ENCODE assay signal across 9 mouse cellular contexts in the genomic region with DNA sequence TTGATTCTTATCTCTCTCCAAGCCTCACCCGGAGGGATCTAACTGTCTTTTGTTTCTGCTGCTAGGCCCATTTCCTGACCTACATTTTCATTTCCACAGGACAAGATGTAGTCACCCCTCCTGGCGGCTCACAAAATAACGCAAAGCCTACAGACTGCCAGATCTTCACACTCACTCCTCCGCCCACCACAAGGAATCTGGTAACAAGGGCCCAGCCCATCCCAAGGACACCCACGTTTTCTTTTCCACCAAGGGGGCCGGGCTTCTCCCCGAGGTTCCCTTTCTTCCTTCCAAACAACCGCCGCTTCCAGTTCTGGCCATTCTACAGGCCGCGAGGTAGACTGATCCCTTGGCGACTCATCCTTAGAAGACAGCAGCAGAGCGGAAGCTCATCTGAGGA. TPM values are rescaled to one million over a fixed set of nuclear protein-coding genes. Genes with fewer than 3 reads are reported as not detected.
A peak's percentile ranks its signal among the peaks of the same experiment; 100 is the strongest.
DNase-seq lines count a peak whose midpoint lies in the region.
"Had no signal": no experiment of that assay in that cellular context is flagged by ENCODE, and none has a peak within 500 bp of the region (broad histone marks: within the 10 kb centered on the region; RNA-seq: fewer than 3 reads in every experiment).

No protein-coding gene starts in this region.

- intact Hi-C loops in left cerebral cortex, postnatal 4 days (cut with DNase I), result no loop called here

- DNase-seq in left cerebral cortex, adult 11 months (ENCODE audit: low spot score), result peak; percentile 36
- DNase-seq in left cerebral cortex, postnatal 4 days, result no peak
- peak; percentile 21 for DNase-seq in adrenal gland, postnatal 10 days
- DNase-seq in layer of hippocampus, adult 8-10 months (ENCODE audit: low spot score in 2 of 2), result peak; percentile 15 to 24
- DNase-seq in right cerebral cortex, postnatal 36 days (ENCODE audit: low spot score in 2 of 2), result peak; percentile 34 to 63
- DNase-seq in spleen, postnatal 10 days (ENCODE audit: low spot score in 2 of 2), result no peak
- no peak for DNase-seq in spleen, postnatal 36 days (ENCODE audit: low spot score in 2 of 2)
- DNase-seq: liver, postnatal 0 days had no signal

RNA-seq across cellular contexts. Expression of gene Odaph, which starts 7.3 kb away (rescaled TPM):
- total RNA-seq in left cerebral cortex, postnatal 4 days (2021), result not detected
- not detected for total RNA-seq in adrenal gland, postnatal 10 days (2021)
- not detected for total RNA-seq in layer of hippocampus, adult 8-10 months (2022)
- total RNA-seq: gastrocnemius, postnatal 36 days had no signal

RNA-seq across cellular contexts. Expression of gene Rchy1, which starts 31.7 kb away (rescaled TPM):
- 10 to 100 TPM; 43.8 to 47.8 TPM for total RNA-seq in left cerebral cortex, postnatal 4 days (2021)
- 10 to 100 TPM; 50.8 to 51.7 TPM for total RNA-seq in adrenal gland, postnatal 10 days (2021)
- 10 to 100 TPM; 46.5 to 60.7 (median 53.1) TPM for total RNA-seq in layer of hippocampus, adult 8-10 months (2022)

RNA-seq across cellular contexts. Expression of gene Cdkl2, which starts 49.1 kb away (rescaled TPM):
- total RNA-seq in left cerebral cortex, postnatal 4 days (2021), result 10 to 100 TPM; 68.8 to 75.4 TPM
- 1 to 10 TPM; 5.4 to 6.0 TPM for total RNA-seq in adrenal gland, postnatal 10 days (2021)
- total RNA-seq in layer of hippocampus, adult 8-10 months (2022), result 10 to 100 TPM; 34.6 to 46.6 (median 37.1) TPM

Comparison
In these comparisons a context has a peak if more than half of its experiments do, and no peak if none do; other contexts are left out.
1. DNase-seq: peak in left cerebral cortex, adult 11 months (single experiment), adrenal gland, postnatal 10 days (single experiment), layer of hippocampus, adult 8-10 months (2 of 2) and right cerebral cortex, postnatal 36 days (2 of 2); none in left cerebral cortex, postnatal 4 days (single experiment), spleen, postnatal 10 days (0 of 2) and spleen, postnatal 36 days (0 of 2).
2. RNA of gene Cdkl2, which starts 49.1 kb away (total RNA-seq): 68.8 to 75.4 TPM in left cerebral cortex, postnatal 4 days and 34.6 to 46.6 TPM in layer of hippocampus, adult 8-10 months; 5.4 to 6.0 TPM in adrenal gland, postnatal 10 days; every median in the first group is over 4 times any median in the second.